Comparison of ENCODE assay signal across 12 mouse cellular contexts in genomic region chr7:67503281-67504010, GRCm38 (mm10).
DNase-seq lines count a peak whose midpoint lies in the region; ATAC-seq and TF ChIP-seq lines count a peak whose summit lies in the region.
"Had no signal": no experiment of that assay in that cellular context is flagged by ENCODE, and none has a peak within 500 bp of the region (broad histone marks: within the 10 kb centered on the region; RNA-seq: fewer than 3 reads in every experiment).

No protein-coding gene starts in this region.

- no peak overlapping the region for H3K4me3 ChIP-seq in hindbrain, postnatal 0 days (ENCODE audit: low read length)
- H3K4me3 ChIP-seq in thymus, adult 2 months (ENCODE audit: control insufficient read depth, insufficient read depth, low read length) = 0 out of 2 replicates have a peak overlapping the region, but pooled peaks have one; percentile 5
- H3K4me3 ChIP-seq: limb, embryonic 13.5 days; neural tube, embryonic 12.5 days had no signal

- ATAC-seq in hindbrain, postnatal 0 days = no peak
- no peak for ATAC-seq in monocyte, adult 5-6 weeks (replicated peaks; ENCODE audit: insufficient number of reproducible peaks, low FRiP score, low TSS enrichment, poor library complexity, severe bottlenecking)

- no peak for TF ChIP-seq POLR2A in thymus, adult 2 months (IDR thresholded peaks at IDR 0.05; ENCODE audit: control insufficient read depth, extremely low read depth, insufficient read depth, low read length, poor library complexity)

- DNase-seq in gastrocnemius, adult 18-20 months (ENCODE audit: low spot score) = peak; percentile 39
- DNase-seq in gastrocnemius, postnatal 14 days = no peak
- peak; percentile 38 to 60 for DNase-seq in left cerebral cortex, postnatal 25 days (ENCODE audit: low spot score in 2 of 2)
- no peak for DNase-seq in left cerebral cortex, postnatal 4 days
- DNase-seq in hindbrain, postnatal 0 days (ENCODE audit: low spot score) = peak; percentile 30
- peak; percentile 61 for DNase-seq in thymus, adult 2 months
- no peak for DNase-seq in adrenal gland, adult (ENCODE audit: inconsistent age in 2 of 2, low spot score in 1 of 2)
- DNase-seq: kidney, postnatal 14 days; lung, postnatal 36 days had no signal

- WGBS in hindbrain, postnatal 0 days = 36% methylated on average over 7 of the region's 7 CpGs
- 18% methylated on average over 7 of the region's 7 CpGs for WGBS in thymus, adult 2 months

- H3K27me3 ChIP-seq in hindbrain, postnatal 0 days (ENCODE audit: insufficient read depth, low read length) = no peaks in the 10 kb centered on the region
- H3K27me3 ChIP-seq in thymus, adult 2 months (ENCODE audit: control insufficient read depth, insufficient read depth, low read length) = no peaks in the 10 kb centered on the region
- H3K27me3 ChIP-seq: limb, embryonic 13.5 days; neural tube, embryonic 12.5 days had no signal

- intact Hi-C loops in gastrocnemius, postnatal 14 days (cut with DNase I; ENCODE audit: low total_unique reads) = no loop called here
- intact Hi-C loops in left cerebral cortex, postnatal 25 days (cut with DNase I) = no loop called here
- intact Hi-C loops in left cerebral cortex, postnatal 4 days (cut with DNase I) = no loop called here

- H3K9me3 ChIP-seq in hindbrain, postnatal 0 days (ENCODE audit: low read length) = no peaks in the 10 kb centered on the region
- H3K9me3 ChIP-seq: limb, embryonic 13.5 days; neural tube, embryonic 12.5 days had no signal

- no peak overlapping the region for H3K4me2 ChIP-seq in hindbrain, postnatal 0 days (ENCODE audit: low read depth, low read length)
- H3K4me2 ChIP-seq: limb, embryonic 13.5 days; neural tube, embryonic 12.5 days had no signal

- H3K27ac ChIP-seq in hindbrain, postnatal 0 days = no peak overlapping the region
- H3K27ac ChIP-seq in thymus, adult 2 months (ENCODE audit: control insufficient read depth, insufficient read depth, low read length) = peak overlapping the region; percentile 88
- H3K27ac ChIP-seq: limb, embryonic 13.5 days; neural tube, embryonic 12.5 days had no signal

- H3K36me3 ChIP-seq in hindbrain, postnatal 0 days (ENCODE audit: insufficient read depth, low read length) = no peaks in the 10 kb centered on the region
- H3K36me3 ChIP-seq in thymus, adult 2 months (ENCODE audit: control insufficient read depth, insufficient read depth, low read length) = no peaks in the 10 kb centered on the region
- H3K36me3 ChIP-seq: limb, embryonic 13.5 days; neural tube, embryonic 12.5 days had no signal

- H3K9ac ChIP-seq in hindbrain, postnatal 0 days (replicated peaks; ENCODE audit: low read length) = no peak overlapping the region
- H3K9ac ChIP-seq: limb, embryonic 13.5 days; neural tube, embryonic 12.5 days had no signal

- no peaks in the 10 kb centered on the region for H3K4me1 ChIP-seq in hindbrain, postnatal 0 days (ENCODE audit: insufficient read depth, low read length)
- peaks cover 57% of the 10 kb centered on the region for H3K4me1 ChIP-seq in thymus, adult 2 months (replicated peaks; ENCODE audit: control insufficient read depth, insufficient read depth, low read length)
- H3K4me1 ChIP-seq: neural tube, embryonic 12.5 days had no signal

- TF ChIP-seq CTCF in hindbrain, postnatal 0 days (IDR thresholded peaks at IDR 0.05; ENCODE audit: low read depth) = no peak
- no peak for TF ChIP-seq CTCF in thymus, adult 2 months (IDR thresholded peaks at IDR 0.05; ENCODE audit: borderline replicate concordance, control insufficient read depth, extremely low read depth, insufficient read depth, low read length, poor library complexity)

Comparison
In these comparisons a context has a peak if more than half of its experiments do, and no peak if none do; other contexts are left out.
1. DNase-seq: peak in gastrocnemius, adult 18-20 months (single experiment), left cerebral cortex, postnatal 25 days (2 of 2), hindbrain, postnatal 0 days (single experiment) and thymus, adult 2 months (single experiment); none in gastrocnemius, postnatal 14 days (single experiment), left cerebral cortex, postnatal 4 days (single experiment) and adrenal gland, adult (0 of 2).